Mouse (Mus musculus) intestine, postnatal 0 days (tissue): Measurements from ENCODE around the gene Rassf4. TPM values are rescaled to one million over a fixed set of nuclear protein-coding genes. Genes with fewer than 3 reads are reported as not detected.
"Not testable (repeated sequence)": the region's sequence is repeated elsewhere in the genome, so short reads cannot be mapped to it uniquely, and the experiment has no call there.

Experiments
- ATAC-seq: fragments of 200-750 bp; cut with Nextera tagmentation; 2 replicates; pipeline ENCODE4 v1.8.0; 2017; ENCODE audit warnings: mild to moderate bottlenecking, moderate TSS enrichment, moderate library complexity
- H3K27ac ChIP-seq: fragments of 300-500 bp; sonication (generic); 2 replicates; pipeline ENCODE4 v1.5.1; 2014; ENCODE audit warnings: mild to moderate bottlenecking, low read depth, low read length, moderate library complexity
- H3K27me3 ChIP-seq: fragments of 300-500 bp; sonication (generic); replicated peaks from 2 replicates; pipeline ENCODE4 v1.6.1; 2014; ENCODE audit warnings: low read length, mixed read lengths; ENCODE audit not compliant: control insufficient read depth, insufficient read depth
- H3K36me3 ChIP-seq: fragments of 300-500 bp; sonication (generic); 2 replicates; pipeline ENCODE4 v1.6.1; 2014; ENCODE audit warnings: mild to moderate bottlenecking, moderate library complexity; ENCODE audit not compliant: control insufficient read depth, insufficient read depth
- H3K4me1 ChIP-seq: fragments of 300-500 bp; sonication (generic); replicated peaks from 2 replicates; pipeline ENCODE4 v1.6.1; 2014; ENCODE audit warnings: antibody characterized with exemption, low read length, mixed read lengths; ENCODE audit not compliant: control insufficient read depth, insufficient read depth
- H3K4me2 ChIP-seq: fragments of 300-500 bp; sonication (generic); replicated peaks from 2 replicates; pipeline ENCODE4 v1.6.1; 2014; ENCODE audit warnings: low read depth, mild to moderate bottlenecking, moderate library complexity
- H3K4me3 ChIP-seq: fragments of 300-500 bp; sonication (generic); 2 replicates; pipeline ENCODE4 v1.5.1; 2014; ENCODE audit warnings: low read depth, low read length
- H3K9ac ChIP-seq: fragments of 300-500 bp; sonication (generic); 2 replicates; pipeline ENCODE4 v1.6.1; 2014; ENCODE audit warnings: mild to moderate bottlenecking, low read depth, low read length
- H3K9me3 ChIP-seq: fragments of 300-500 bp; sonication (generic); 2 replicates; pipeline ENCODE4 v1.6.1; 2016; ENCODE audit warnings: mixed run types; ENCODE audit not compliant: control insufficient read depth
- CTCF ChIP-seq: sonication (generic); IDR thresholded peaks from 2 replicates; pipeline ENCODE4 v1.5.1; 2016; ENCODE audit warnings: low read depth, mild to moderate bottlenecking, control low read depth, antibody characterized with exemption, moderate library complexity
- WGBS: fragments of 180-500 bp; shearing (Covaris S2); extraction: QIAGEN DNeasy Blood & Tissue Kit; methylation state at CpG from one replicate; pipeline ENCODE4 v1.1.7; 2014; 5-methylcytosine and 5-hydroxymethylcytosine counted together
- polyA plus RNA-seq: library from polyadenylated mRNA; unstranded; fragments of >200 nt; fragmentation: Nextera tagmentation; extraction: Ambion mirVana; gene quantifications from 2 replicates; pipeline ENCODE4 v1.2.1, GENCODE M21; 2015

Gene Rassf4
- polyA plus RNA-seq, 1 experiment from 2014 or later: 6.4 TPM

DNA sequence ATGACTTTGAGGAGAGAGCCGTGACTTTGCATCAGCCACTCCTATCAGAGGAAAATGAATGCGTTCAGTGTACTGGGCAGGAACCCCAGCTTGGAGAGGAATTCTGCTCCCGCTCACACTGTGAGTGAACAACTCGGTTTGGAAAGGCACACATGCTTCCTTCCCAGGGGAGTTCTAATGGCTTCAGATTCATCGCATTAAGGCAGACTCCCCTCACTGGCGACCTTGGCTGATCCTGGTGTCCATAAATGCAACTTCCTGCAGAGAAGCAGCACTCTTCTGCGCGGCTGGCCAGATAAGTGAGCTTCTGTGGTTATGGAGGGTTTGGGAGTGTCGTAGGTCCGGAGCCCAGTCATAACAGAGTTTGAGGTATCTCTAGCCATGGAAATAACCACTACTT is 44.0 kb downstream of the Rassf4 start:
- no peak for TF ChIP-seq CTCF
- 91% methylated on average over 10 of the region's 10 CpGs for WGBS

DNA sequence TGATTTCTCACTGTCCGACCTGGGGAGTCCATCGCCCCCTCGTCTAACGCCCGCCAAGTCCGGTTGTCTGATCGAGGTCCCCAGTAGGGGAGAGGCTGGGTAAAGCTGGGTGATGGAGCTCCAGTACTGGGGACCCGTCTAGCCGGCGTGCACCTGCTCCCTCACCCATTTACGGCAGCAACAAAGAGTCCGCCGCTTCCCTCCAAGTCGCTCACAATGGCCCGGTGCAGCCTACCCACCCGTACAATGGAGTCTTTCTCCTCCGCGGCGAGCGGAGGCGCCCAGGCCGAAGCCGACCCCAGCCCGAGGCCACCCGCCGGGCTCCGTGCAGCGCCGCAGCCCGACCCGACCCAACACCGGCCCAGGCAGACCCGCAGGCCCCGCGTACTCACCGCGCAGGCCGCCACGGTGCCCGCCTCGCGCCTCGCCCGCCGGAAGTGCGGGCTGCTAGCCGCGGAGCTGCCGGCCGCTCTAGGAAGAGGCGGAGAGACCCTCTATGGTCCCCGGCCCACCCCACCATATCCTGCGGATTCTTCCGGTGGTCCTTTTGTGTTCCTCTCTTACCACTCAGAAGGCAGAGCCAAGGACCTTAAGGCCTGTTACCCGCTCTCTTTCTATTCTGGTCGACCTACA is 45.1 kb downstream of the Rassf4 start, which contains the start of gene Zfp422:
TSS of gene Zfp422 (minus strand) at position 461 of the 633 bp plus-strand sequence.
- peak; percentile 83 for ATAC-seq
- Histone ChIP-seq H3K4me3 (peak within 1 kb of the TSS; percentile 65), H3K4me1 (no peaks in the 10 kb centered on the region), H3K9me3 (no peaks in the 10 kb centered on the region), H3K4me2 (peak within 1 kb of the TSS; percentile 68), H3K27me3 (no peaks in the 10 kb centered on the region), H3K27ac (peak within 1 kb of the TSS; percentile 77), H3K36me3 (peaks cover 9% of the 10 kb centered on the region; the same call in 1 of the 2 replicates), H3K9ac (peak within 1 kb of the TSS; percentile 92)
- WGBS: 0% methylated on average over 56 of the region's 56 CpGs
- TF ChIP-seq CTCF: no peak

More for the DNA sequence above, 44.0 kb downstream of the Rassf4 start:
- Histone ChIP-seq H3K9me3 (no peaks in the 10 kb centered on the region), H3K4me1 (peaks cover 5% of the 10 kb centered on the region; the same call in 1 of the 2 replicates), H3K27me3 (no peaks in the 10 kb centered on the region), H3K4me3 (no peak overlapping the region), H3K4me2 (no peak overlapping the region), H3K36me3 (peaks cover 9% of the 10 kb centered on the region; the same call in 1 of the 2 replicates), H3K27ac (no peak overlapping the region), H3K9ac (no peak overlapping the region)
- ATAC-seq: no peak

DNA sequence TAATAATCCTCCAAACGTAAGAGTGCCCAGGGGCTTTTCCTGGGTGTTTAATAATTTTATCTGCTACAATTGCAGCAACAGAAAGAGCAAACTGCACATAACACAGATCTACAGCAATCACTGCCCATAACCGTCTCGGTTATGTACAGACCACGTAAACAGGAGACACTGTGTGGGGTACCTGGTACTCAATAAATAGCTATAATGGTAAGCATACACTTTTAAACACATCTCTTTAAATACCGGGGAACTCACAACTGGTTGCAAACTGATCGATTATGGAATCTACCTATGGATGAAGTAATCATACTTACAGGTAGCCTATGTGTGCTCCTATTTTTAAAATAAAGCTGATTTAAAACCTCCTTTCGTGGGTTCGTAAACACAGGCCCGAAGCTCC is 45.7 kb downstream of the Rassf4 start:
- peaks cover 9% of the 10 kb centered on the region; the same call in 1 of the 2 replicates for H3K36me3 ChIP-seq
- H3K4me2 ChIP-seq: peak overlapping the region; percentile 68
- WGBS: 6% methylated on average over 9 of the region's 9 CpGs
- no peak for TF ChIP-seq CTCF
- H3K27ac ChIP-seq: peak overlapping the region; percentile 77
- no peaks in the 10 kb centered on the region for H3K9me3 ChIP-seq
- H3K9ac ChIP-seq: peak overlapping the region; percentile 92
- no peaks in the 10 kb centered on the region for H3K27me3 ChIP-seq
- H3K4me3 ChIP-seq: peak overlapping the region; percentile 65
- ATAC-seq: no peak
- no peaks in the 10 kb centered on the region for H3K4me1 ChIP-seq

DNA sequence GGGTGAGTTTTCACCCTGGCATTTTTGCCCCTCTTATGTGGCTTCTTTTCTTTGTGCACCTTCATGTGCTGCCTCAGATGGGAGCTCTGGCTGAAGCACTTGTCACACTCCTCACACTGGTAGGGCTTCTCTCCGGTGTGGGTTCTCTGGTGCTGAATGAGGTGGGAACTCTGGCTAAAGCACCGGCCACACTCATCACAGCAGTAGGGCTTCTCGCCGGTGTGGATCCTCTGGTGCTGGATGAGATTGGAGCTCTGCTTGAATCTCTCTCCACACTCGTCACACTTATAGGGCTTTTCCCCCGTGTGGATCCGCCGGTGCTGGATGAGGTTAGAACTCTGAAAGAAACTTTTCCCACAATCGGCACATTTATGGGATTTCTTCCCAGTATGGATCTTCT is 47.3 kb downstream of the Rassf4 start:
- H3K9ac ChIP-seq, H3K27ac ChIP-seq, H3K36me3 ChIP-seq, H3K9me3 ChIP-seq, H3K4me3 ChIP-seq, H3K4me2 ChIP-seq, ATAC-seq, H3K27me3 ChIP-seq, H3K4me1 ChIP-seq: not testable (repeated sequence)
- WGBS: 97% methylated on average over 9 of the region's 9 CpGs

DNA sequence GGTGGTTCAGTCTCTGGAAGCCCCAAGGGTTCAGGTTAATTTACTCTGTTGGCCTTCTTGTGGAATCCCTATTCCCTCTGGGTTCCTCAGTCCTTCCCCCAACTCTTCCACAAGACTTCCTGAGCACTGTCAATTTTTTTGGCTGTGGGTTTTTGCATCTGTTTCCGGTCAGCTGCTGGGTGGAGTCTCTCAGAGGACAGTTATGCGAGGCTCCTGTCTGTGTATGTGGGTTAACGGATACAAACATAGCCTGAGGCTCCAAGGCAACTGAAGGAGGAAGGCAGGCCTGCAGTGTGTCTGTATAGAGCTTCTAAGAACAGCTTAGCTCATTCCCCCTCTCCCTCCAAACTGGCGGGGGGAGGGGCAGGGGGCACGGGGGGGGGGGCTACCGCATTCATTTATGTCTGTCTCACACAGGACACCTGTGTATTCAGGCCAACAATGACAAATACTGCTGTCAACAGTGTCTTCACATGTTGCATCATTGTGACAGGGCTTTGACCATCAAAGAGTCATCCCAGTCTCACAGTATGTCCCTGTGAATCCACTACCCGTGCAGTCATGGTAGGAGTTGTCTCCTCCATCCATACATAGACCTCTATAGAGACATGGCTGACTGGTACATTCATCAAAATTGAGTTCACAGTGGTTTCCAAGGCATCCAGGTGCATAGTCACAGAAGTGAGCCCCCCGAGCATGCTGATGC is 52.3 kb downstream of the Rassf4 start:
- 60% methylated on average over 8 of the region's 8 CpGs for WGBS
- ATAC-seq: no peak
- Histone ChIP-seq H3K27me3 (no peaks in the 10 kb centered on the region), H3K36me3 (peaks cover 3% of the 10 kb centered on the region; the same call in 1 of the 2 replicates), H3K4me2 (no peak overlapping the region), H3K27ac (no peak overlapping the region), H3K9me3 (no peaks in the 10 kb centered on the region), H3K9ac (no peak overlapping the region), H3K4me3 (no peak overlapping the region), H3K4me1 (no peaks in the 10 kb centered on the region)
- no peak for TF ChIP-seq CTCF

DNA sequence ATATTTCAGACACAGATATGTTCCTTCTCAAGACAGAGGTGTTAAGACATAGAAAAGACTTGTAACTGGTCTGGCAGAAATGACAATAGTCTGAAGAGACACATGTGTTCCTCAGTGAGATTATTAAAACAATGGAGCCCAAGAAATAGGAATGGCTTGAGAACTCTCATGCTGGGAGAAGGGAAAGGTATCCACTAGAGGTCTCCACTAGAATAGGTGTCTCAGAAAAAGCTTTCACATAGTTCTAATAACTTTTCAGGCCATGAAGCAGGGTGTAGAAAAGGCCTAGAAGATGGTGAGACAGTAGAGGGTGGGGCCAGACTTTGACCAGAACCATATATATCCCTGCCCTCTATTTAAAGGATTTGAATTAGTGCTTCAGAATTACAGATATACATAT is 55.7 kb downstream of the Rassf4 start:
- Histone ChIP-seq H3K9me3 (no peaks in the 10 kb centered on the region), H3K4me3 (no peak overlapping the region), H3K9ac (no peak overlapping the region), H3K36me3 (no peaks in the 10 kb centered on the region), H3K4me2 (no peak overlapping the region), H3K27ac (no peak overlapping the region), H3K27me3 (no peaks in the 10 kb centered on the region), H3K4me1 (no peaks in the 10 kb centered on the region)
- TF ChIP-seq CTCF: peak; percentile 50
- no peak for ATAC-seq
